Mouse (Mus musculus) Muller cell, postnatal 12 days (primary cell): ENCODE measurements around the gene Map7.
A peak's percentile ranks its signal among the peaks of the same experiment; 100 is the strongest.

Source experiments
- DNase-seq: peaks from one replicate; pipeline ENCODE4 v3.0.0-alpha.2; 2015; ENCODE audit errors: inconsistent ontology term

Gene Map7

GRCm38 (mm10) chr10:20285994-20286836, 137.9 kb downstream of the Map7 start:
- peak; percentile 52 for DNase-seq

DNA sequence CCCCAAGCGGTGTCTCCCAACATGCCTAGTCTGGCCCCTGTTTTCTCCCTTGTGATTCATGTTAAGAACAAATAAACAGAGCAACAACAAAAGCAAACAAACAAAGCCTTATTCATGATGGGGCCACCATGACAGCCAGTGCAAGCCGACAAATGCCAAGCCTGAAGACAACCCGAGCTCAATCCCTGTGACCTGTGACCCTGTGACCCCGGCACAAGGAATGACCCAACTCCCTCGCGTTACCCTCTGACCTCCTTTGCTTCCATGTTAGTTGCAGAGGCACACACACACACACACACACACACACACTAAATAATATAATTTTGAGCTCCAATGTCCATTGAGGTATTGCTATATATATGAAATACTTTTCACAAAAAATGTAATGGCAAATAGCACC, 139.1 kb downstream of the Map7 start:
- no peak for DNase-seq

GRCm38 (mm10) chr10:20290467-20290883, 142.2 kb downstream of the Map7 start:
- DNase-seq: peak; percentile 60

GRCm38 (mm10) chr10:20295961-20296360, 147.7 kb downstream of the Map7 start:
- no peak for DNase-seq

DNA sequence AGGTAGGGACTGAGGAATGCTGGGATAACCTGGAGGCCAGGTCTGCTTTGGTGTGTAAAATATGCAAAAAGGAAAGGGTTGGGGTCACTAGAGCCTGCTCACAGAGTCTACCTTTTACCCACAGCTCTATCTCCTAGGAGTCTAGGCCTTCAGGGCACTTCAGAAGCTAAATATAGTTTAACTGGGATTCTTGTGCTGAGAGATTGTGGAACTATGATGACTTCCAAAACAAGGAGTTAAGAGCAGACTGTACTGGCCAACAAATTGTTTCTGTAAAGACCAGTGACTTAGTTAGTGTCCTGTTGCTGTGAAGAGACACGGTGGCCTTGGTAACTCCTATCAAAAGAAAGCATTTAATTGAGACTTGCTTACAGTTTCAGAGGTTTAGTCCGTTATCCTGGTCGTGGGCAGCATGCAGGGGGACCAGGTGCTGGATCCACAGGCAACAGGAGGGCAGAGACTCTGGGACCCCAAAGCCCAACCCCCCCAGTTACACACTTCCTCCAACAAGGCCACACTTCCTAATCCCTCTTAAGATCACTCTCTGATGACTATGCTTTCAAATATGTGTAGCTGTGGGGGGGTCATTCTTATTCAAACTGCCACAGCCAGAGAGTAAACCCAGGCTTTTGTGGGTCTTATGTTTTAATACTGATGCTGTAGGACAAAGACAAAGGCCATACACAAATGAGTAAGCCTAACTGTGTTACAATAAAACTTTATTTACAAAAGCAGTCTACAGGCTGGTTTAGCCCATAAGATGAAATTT, 150.1 kb downstream of the Map7 start:
- peak; percentile 9 for DNase-seq

- no peak for DNase-seq
Measured at GRCm38 (mm10) chr10:20299114-20299513, 150.8 kb downstream of the Map7 start.

DNA sequence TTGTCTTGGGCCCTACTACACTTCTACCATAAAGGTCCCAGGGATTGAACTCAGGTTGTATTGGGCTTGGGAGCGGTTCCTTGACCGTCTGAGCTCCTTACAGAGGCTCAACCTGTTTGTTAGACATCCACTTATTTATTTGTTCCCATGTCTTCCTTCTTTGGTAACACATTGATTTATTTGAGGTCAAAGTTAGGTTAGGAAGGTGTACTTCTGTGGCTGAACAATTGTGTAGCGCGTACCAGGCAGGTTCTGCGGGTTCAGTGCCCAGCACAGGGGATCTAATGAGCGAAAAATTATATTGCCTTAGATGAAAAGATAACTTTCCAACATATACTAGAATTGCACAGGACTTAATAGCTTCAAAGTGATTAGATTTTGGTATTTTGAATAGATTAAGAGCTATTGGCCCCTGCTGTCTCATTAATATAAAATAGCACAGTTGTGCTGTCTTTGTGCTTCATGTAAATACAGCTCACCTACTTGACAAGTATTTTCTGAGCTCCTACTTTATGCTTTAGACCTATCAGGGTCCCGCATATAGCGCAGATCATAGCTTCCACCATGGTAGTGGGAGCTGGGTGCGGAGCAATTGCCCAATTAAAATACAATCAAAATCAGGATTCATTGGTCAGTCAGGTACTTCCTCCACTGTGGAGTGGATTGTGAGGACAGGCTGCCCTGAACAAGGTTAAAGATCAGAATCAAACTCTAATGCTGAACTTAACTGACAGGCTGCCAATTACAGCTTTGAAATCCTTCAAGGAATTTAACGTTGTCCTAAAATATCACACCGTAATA, 162.9 kb downstream of the Map7 start:
- DNase-seq: peak; percentile 11

- peak; percentile 100 for DNase-seq
Measured at GRCm38 (mm10) chr10:20311918-20312735, 163.9 kb downstream of the Map7 start, which contains the start of gene Bclaf1. Gene Bclaf1 (plus strand): TSS chr10:20312469.

DNA sequence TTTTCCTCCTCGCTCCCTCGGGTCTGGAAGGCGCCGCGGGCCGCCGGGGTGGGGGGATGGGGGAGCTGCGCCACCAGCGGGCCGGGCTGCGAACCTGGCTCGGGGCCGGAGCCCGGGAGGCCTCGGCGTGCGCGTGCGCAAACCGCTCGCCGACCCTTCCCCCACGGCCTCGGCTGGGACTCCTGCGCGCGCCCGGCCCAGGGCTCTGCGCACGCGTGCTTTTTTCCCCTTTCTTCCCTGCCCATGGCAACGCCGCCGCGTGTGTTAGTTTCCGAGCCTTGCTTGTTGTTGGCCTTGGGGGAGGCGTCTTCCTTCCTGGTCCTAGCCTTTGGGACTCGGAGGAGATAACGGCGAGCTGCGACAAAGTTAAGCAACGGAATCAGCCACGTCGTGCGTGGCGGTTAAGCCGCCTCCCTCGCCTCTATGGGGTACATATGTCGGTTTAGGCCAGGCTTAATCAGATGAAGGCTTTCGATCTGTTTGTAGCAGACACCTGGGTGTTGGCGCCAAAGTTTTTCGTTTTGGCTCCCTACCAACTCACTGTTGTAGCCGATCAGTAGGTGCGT, 164.5 kb downstream of the Map7 start:
- DNase-seq: peak; percentile 89

GRCm38 (mm10) chr10:20313447-20313846, 165.2 kb downstream of the Map7 start:
- no peak for DNase-seq

- DNase-seq: no peak
Measured at GRCm38 (mm10) chr10:20313941-20314340, 165.7 kb downstream of the Map7 start.

- DNase-seq: no peak
Measured at GRCm38 (mm10) chr10:20314797-20315196, 166.5 kb downstream of the Map7 start.

- no peak for DNase-seq
Measured at GRCm38 (mm10) chr10:20317466-20317865, 169.2 kb downstream of the Map7 start.

- no peak for DNase-seq
Measured at GRCm38 (mm10) chr10:20326226-20326625, 178.0 kb downstream of the Map7 start.
